Comparison of ENCODE assay signal across 28 mouse cellular contexts in the genomic region with DNA sequence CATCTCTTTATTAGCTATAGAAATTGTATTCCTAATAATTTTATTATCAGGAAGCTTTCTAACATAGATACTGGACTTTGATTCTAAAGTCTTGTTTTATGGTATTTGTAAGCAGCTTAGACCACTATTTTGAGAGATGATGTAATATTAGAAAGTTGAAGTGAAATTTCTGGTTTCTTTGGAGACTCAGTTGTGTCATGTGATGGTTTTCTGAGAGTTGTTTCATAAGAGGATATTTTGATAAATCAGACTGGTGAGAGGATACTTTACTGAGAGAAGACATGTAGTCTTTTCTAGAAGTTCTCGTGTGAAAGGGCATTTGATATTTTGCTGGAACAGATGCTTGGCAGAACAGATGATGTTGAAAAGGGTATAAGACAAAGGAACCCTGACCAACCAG. TPM values are rescaled to one million over a fixed set of nuclear protein-coding genes. Genes with fewer than 3 reads are reported as not detected.
"Had no signal": no experiment of that assay in that cellular context is flagged by ENCODE, and none has a peak within 500 bp of the region (broad histone marks: within the 10 kb centered on the region; RNA-seq: fewer than 3 reads in every experiment).

No protein-coding gene starts in this region.

RNA-seq across cellular contexts. Expression of a gene that starts 17.6 kb away (rescaled TPM):
- total RNA-seq: common myeloid progenitor, adult 5-6 weeks; forebrain, postnatal 0 days; gastrocnemius, adult 18-20 months; gastrocnemius, adult 2 months; gastrocnemius, adult 8-10 months; gastrocnemius, postnatal 10 days; gastrocnemius, postnatal 14 days; gastrocnemius, postnatal 25 days; gastrocnemius, postnatal 36 days; gastrocnemius, postnatal 4 days; heart, adult 18-20 months; heart, adult 2 months had no signal
- polyA plus RNA-seq: cortical plate, adult 2 months; embryonic facial prominence, embryonic 10.5 days; embryonic facial prominence, embryonic 11.5 days; embryonic facial prominence, embryonic 12.5 days; embryonic facial prominence, embryonic 13.5 days; embryonic facial prominence, embryonic 14.5 days; embryonic facial prominence, embryonic 15.5 days; erythroblast, embryonic 14.5 days; forebrain, embryonic 10.5 days; forebrain, embryonic 11.5 days; forebrain, embryonic 12.5 days; forebrain, embryonic 13.5 days; forebrain, embryonic 14.5 days; forebrain, embryonic 15.5 days; forebrain, embryonic 16.5 days; forebrain, postnatal 0 days; frontal cortex, adult 2 months had no signal
